Mouse (Mus musculus) ES-E14 (cell line): ENCODE results near the gene Olfr1462.

Source experiments
- CHD2 ChIP-seq: IDR thresholded peaks from 2 replicates; pipeline ENCODE4 v1.6.1; 2014; ENCODE audit warnings: mild to moderate bottlenecking, low read depth, low read length, inconsistent platforms
- MAFK ChIP-seq: IDR thresholded peaks from 2 replicates; pipeline ENCODE4 v1.6.1; 2014; ENCODE audit warnings: mild to moderate bottlenecking, low read depth, low read length, inconsistent platforms; ENCODE audit not compliant: insufficient read depth

DNA sequence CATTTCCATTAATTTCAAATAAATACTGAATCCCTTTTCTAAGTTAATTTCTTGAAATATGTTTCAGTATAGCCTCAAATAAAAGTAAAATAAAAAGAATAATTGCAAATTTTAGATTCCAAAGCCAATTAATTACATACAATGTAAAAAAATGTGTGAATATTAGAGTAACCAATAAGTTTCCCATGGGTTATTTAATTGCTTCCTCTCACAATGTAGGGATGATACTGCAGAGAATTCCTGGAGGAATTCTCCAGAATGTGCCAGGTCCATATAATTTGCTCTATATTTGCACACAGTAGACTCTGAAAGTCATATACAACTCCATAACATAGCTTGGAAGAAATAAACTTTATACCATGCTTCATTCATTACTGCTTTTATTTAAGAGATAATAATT lies 45.5 kb downstream of the Olfr1462 start, which contains the start of gene Olfr1463:
- no peak for TF ChIP-seq CHD2
- TF ChIP-seq MAFK, result no peak
